Comparison of ENCODE assay signal across 15 mouse cellular contexts in genomic region chr3:45649361-45649760, GRCm38 (mm10).
"Had no signal": no experiment of that assay in that cellular context is flagged by ENCODE, and none has a peak within 500 bp of the region (broad histone marks: within the 10 kb centered on the region; RNA-seq: fewer than 3 reads in every experiment).

No protein-coding gene starts in this region.

- H3K27ac ChIP-seq: neural tube, embryonic 15.5 days; stomach, embryonic 15.5 days; stomach, postnatal 0 days had no signal

- DNase-seq: retina, postnatal 1 day; right cerebral cortex, adult 18-20 months; right cerebral cortex, postnatal 14 days; right cerebral cortex, postnatal 25 days; right cerebral cortex, postnatal 4 days; spleen, adult 18-20 months; thymus, adult 18-20 months; thymus, adult 2 months; thymus, postnatal 14 days; thymus, postnatal 25 days; thymus, postnatal 36 days; thymus, postnatal 4 days had no signal

- H3K4me3 ChIP-seq: neural tube, embryonic 15.5 days; stomach, embryonic 15.5 days had no signal
